Mouse (Mus musculus): ENCODE measurements around the gene Dzip1. TPM values are rescaled to one million over a fixed set of nuclear protein-coding genes. Genes with fewer than 3 reads are reported as not detected.

Dzip1 gene
- total and polyA plus RNA-seq, 3 experiments: 3.1 to 30.9 (median 6.9) TPM

GRCm38 (mm10) chr14:118919025-118919424 is 6.2 kb downstream of the Dzip1 start:
- TF ChIP-seq CTCF (IDR thresholded peaks at IDR 0.05; ENCODE audit: low read depth, low read length) (0 out of 2 replicates have a peak, but pooled peaks have one; percentile 23), POLR2AphosphoS5 (IDR thresholded peaks at IDR 0.05; ENCODE audit: insufficient replicate concordance, low read depth, low read length) (no peak)
- H3K27me3 ChIP-seq (ENCODE audit: insufficient read depth, low read length): peaks cover 20% of the 10 kb centered on the region
- H3K36me3 ChIP-seq (replicated peaks): no peaks in the 10 kb centered on the region
- H3K9me3 ChIP-seq (replicated peaks): no peaks in the 10 kb centered on the region
- no peak overlapping the region for H3K4me3 ChIP-seq (ENCODE audit: low read depth, low read length)
- peak; percentile 41 for ATAC-seq (ENCODE audit: extremely low read depth, insufficient number of reproducible peaks, low FRiP score, poor library complexity, severe bottlenecking)
- DNase-seq (ENCODE audit: low spot score): no peak
- peaks cover 8% of the 10 kb centered on the region; the same call in 1 of the 2 replicates for H3K4me1 ChIP-seq (ENCODE audit: insufficient read depth, low read depth, low read length)

GRCm38 (mm10) chr14:118913651-118914050 is 11.6 kb downstream of the Dzip1 start:
- ATAC-seq (ENCODE audit: extremely low read depth, insufficient number of reproducible peaks, low FRiP score, poor library complexity, severe bottlenecking) (no peak), DNase-seq (ENCODE audit: low spot score) (no peak)
- peaks cover 31% of the 10 kb centered on the region for H3K4me1 ChIP-seq (ENCODE audit: insufficient read depth, low read depth, low read length)

GRCm38 (mm10) chr14:118911521-118911920 is 13.7 kb downstream of the Dzip1 start:
- DNase-seq (ENCODE audit: low spot score) (no peak), ATAC-seq (ENCODE audit: extremely low read depth, insufficient number of reproducible peaks, low FRiP score, poor library complexity, severe bottlenecking) (no peak)

More at GRCm38 (mm10) chr14:118913651-118914050, 11.6 kb downstream of the Dzip1 start:
- Histone ChIP-seq H3K4me3 (ENCODE audit: low read depth, low read length) (no peak overlapping the region), H3K36me3 (replicated peaks) (no peaks in the 10 kb centered on the region), H3K9me3 (replicated peaks) (no peaks in the 10 kb centered on the region), H3K27me3 (ENCODE audit: insufficient read depth, low read length) (peaks cover 14% of the 10 kb centered on the region)
- TF ChIP-seq GATA2 (IDR thresholded peaks at IDR 0.05; ENCODE audit: borderline replicate concordance, low read depth, low read length): no peak
- no peak for TF ChIP-seq CTCF (IDR thresholded peaks at IDR 0.05; ENCODE audit: low read depth, low read length)
- no peak for TF ChIP-seq TAL1 (conservative IDR thresholded peaks at IDR 0.05; ENCODE audit: low read depth, low read length)
- TF ChIP-seq GATA1 (IDR thresholded peaks at IDR 0.05; ENCODE audit: borderline replicate concordance, low read length): no peak
- no peak for TF ChIP-seq POLR2AphosphoS5 (IDR thresholded peaks at IDR 0.05; ENCODE audit: insufficient replicate concordance, low read depth, low read length)

GRCm38 (mm10) chr14:118910332-118911222 is 14.7 kb downstream of the Dzip1 start:
- peaks cover 21% of the 10 kb centered on the region for H3K27me3 ChIP-seq (ENCODE audit: insufficient read depth, low read length)
- TF ChIP-seq CTCF (IDR thresholded peaks at IDR 0.05; ENCODE audit: low read depth, low read length) (peak; percentile 58; the same call in 1 of the 2 replicates), POLR2AphosphoS5 (IDR thresholded peaks at IDR 0.05; ENCODE audit: insufficient replicate concordance, low read depth, low read length) (no peak)

More at GRCm38 (mm10) chr14:118911521-118911920, 13.7 kb downstream of the Dzip1 start:
- H3K9me3 ChIP-seq (replicated peaks): no peaks in the 10 kb centered on the region
- peaks cover 20% of the 10 kb centered on the region for H3K27me3 ChIP-seq (ENCODE audit: insufficient read depth, low read length)
- H3K4me3 ChIP-seq (ENCODE audit: low read depth, low read length): no peak overlapping the region
- no peak for TF ChIP-seq CTCF (IDR thresholded peaks at IDR 0.05; ENCODE audit: low read depth, low read length)
- H3K4me1 ChIP-seq (ENCODE audit: insufficient read depth, low read depth, low read length): peaks cover 41% of the 10 kb centered on the region
- H3K36me3 ChIP-seq (replicated peaks): no peaks in the 10 kb centered on the region

GRCm38 (mm10) chr14:118909872-118910271 is 15.4 kb downstream of the Dzip1 start:
- H3K4me1 ChIP-seq (ENCODE audit: insufficient read depth, low read depth, low read length): peaks cover 46% of the 10 kb centered on the region
- ATAC-seq (ENCODE audit: extremely low read depth, insufficient number of reproducible peaks, low FRiP score, poor library complexity, severe bottlenecking) (peak; percentile 41; the same call in 1 of the 2 replicates), DNase-seq (ENCODE audit: low spot score) (peak; percentile 45)
- TF ChIP-seq POLR2AphosphoS5 (IDR thresholded peaks at IDR 0.05; ENCODE audit: insufficient replicate concordance, low read depth, low read length) (no peak), TAL1 (conservative IDR thresholded peaks at IDR 0.05; ENCODE audit: low read depth, low read length) (no peak), GATA2 (IDR thresholded peaks at IDR 0.05; ENCODE audit: borderline replicate concordance, low read depth, low read length) (no peak), CTCF (IDR thresholded peaks at IDR 0.05; ENCODE audit: low read depth, low read length) (no peak), GATA1 (IDR thresholded peaks at IDR 0.05; ENCODE audit: borderline replicate concordance, low read length) (no peak)
- no peaks in the 10 kb centered on the region for H3K36me3 ChIP-seq (replicated peaks)
- H3K27me3 ChIP-seq (ENCODE audit: insufficient read depth, low read length): peaks cover 21% of the 10 kb centered on the region
- H3K9me3 ChIP-seq (replicated peaks): no peaks in the 10 kb centered on the region
- H3K4me3 ChIP-seq (ENCODE audit: low read depth, low read length): peak overlapping the region; percentile 25; the same call in 1 of the 2 replicates

More at GRCm38 (mm10) chr14:118910332-118911222, 14.7 kb downstream of the Dzip1 start:
- Histone ChIP-seq H3K36me3 (replicated peaks) (no peaks in the 10 kb centered on the region), H3K9me3 (replicated peaks) (no peaks in the 10 kb centered on the region), H3K4me1 (ENCODE audit: insufficient read depth, low read depth, low read length) (peaks cover 42% of the 10 kb centered on the region), H3K4me3 (ENCODE audit: low read depth, low read length) (peak overlapping the region; percentile 56; the same call in 1 of the 2 replicates)
- ATAC-seq (ENCODE audit: extremely low read depth, insufficient number of reproducible peaks, low FRiP score, poor library complexity, severe bottlenecking): peak; percentile 71
- DNase-seq (ENCODE audit: low spot score): peak; percentile 62

GRCm38 (mm10) chr14:118907592-118907991 is 17.7 kb downstream of the Dzip1 start:
- ATAC-seq (ENCODE audit: extremely low read depth, insufficient number of reproducible peaks, low FRiP score, poor library complexity, severe bottlenecking): no peak
- Histone ChIP-seq H3K4me1 (ENCODE audit: insufficient read depth, low read depth, low read length) (peaks cover 63% of the 10 kb centered on the region), H3K36me3 (replicated peaks) (no peaks in the 10 kb centered on the region), H3K9me3 (replicated peaks) (no peaks in the 10 kb centered on the region), H3K4me3 (ENCODE audit: low read depth, low read length) (no peak overlapping the region), H3K27me3 (ENCODE audit: insufficient read depth, low read length) (peaks cover 26% of the 10 kb centered on the region)
- no peak for DNase-seq (ENCODE audit: low spot score)
- TF ChIP-seq POLR2AphosphoS5 (IDR thresholded peaks at IDR 0.05; ENCODE audit: insufficient replicate concordance, low read depth, low read length) (no peak), GATA1 (IDR thresholded peaks at IDR 0.05; ENCODE audit: borderline replicate concordance, low read length) (no peak), GATA2 (IDR thresholded peaks at IDR 0.05; ENCODE audit: borderline replicate concordance, low read depth, low read length) (no peak), TAL1 (conservative IDR thresholded peaks at IDR 0.05; ENCODE audit: low read depth, low read length) (no peak), CTCF (IDR thresholded peaks at IDR 0.05; ENCODE audit: low read depth, low read length) (no peak)

Measured in G1E (cell line).